Mouse (Mus musculus) ES-Bruce4 (cell line): ENCODE data around the gene Eif2d.

ENCODE experiments used
- CTCF ChIP-seq: IDR thresholded peaks from one replicate; pipeline ENCODE4 v1.8.1; 2011; ENCODE audit warnings: low read depth, low read length
- EP300 ChIP-seq: IDR thresholded peaks from 2 replicates; pipeline ENCODE4 v1.6.1; 2011; ENCODE audit warnings: low read depth, low read length; ENCODE audit not compliant: insufficient read depth
- POLR2A ChIP-seq: IDR thresholded peaks from one replicate; pipeline ENCODE4 v1.8.1; 2011; ENCODE audit warnings: low read length; ENCODE audit not compliant: insufficient read depth

GRCm38 (mm10) chr1:131135960-131136629 is 16.9 kb upstream of the Eif2d start:
- TF ChIP-seq POLR2A (no peak), CTCF (no peak), EP300 (no peak)
